Mouse (Mus musculus): ENCODE measurements around the gene Mical3. TPM values are rescaled to one million over a fixed set of nuclear protein-coding genes. Genes with fewer than 3 reads are reported as not detected.
A peak's percentile ranks its signal among the peaks of the same experiment; 100 is the strongest.
"Not testable (repeated sequence)": the region's sequence is repeated elsewhere in the genome, so short reads cannot be mapped to it uniquely, and the experiment has no call there.

Gene Mical3
- polyA plus RNA-seq, 1 experiment from 2014 or later, result 33.8 TPM

DNA sequence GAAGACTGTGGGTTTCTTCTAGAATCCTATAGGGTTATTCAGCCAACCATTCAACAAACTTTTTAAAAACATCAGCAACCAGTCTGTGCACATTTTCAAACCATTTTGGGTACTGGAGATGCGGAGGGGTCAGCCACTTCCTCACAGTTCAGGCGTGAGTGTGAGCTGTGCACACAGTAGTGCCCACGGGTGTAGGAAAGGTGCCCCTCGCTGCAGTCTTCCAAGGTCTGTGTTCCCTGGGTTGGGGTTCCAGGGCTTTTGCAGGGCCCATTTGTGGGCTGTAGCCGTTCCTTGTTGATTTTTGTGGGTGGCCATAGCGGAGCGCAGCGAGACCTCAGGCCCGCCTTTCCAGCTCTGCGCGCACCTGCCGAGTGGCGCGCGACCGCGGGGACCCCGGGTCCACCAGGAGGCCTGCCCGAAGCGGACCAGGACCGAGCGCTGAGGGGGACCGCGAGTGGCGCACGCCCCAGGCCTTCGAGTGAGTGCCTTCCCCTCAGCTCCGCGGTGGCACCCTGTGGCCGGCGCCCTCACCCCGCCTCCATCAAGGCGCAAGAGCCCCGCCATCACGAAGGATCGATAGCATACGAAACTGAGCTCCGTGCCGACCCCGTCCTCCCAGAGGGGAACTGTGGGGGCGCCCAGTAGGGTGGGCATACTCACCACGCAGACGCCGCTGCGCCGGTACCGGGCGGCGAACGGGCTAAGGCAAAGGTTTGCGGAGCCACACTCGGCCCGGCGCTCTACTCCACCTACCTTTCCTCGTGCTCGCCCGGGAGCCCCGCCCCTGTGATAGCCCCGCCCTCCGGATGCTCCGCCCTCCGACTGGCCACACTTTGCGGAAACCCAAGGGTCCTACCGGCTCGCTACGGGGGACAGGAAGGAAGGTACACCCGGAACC lies 214.5 kb downstream of the Mical3 start, which contains the start of gene Bid:
Gene Bid, minus strand, starts transcription at position 780 of the 898 bp plus-strand sequence.
- 1% methylated on average over 67 of the region's 67 CpGs for WGBS
- H3K36me3 ChIP-seq, result no peaks in the 10 kb centered on the region
- peak within 1 kb of the TSS; percentile 89 for H3K4me2 ChIP-seq
- H3K9ac ChIP-seq, result peak within 1 kb of the TSS; percentile 78
- peaks cover 20% of the 10 kb centered on the region for H3K4me1 ChIP-seq (replicated peaks)
- H3K27me3 ChIP-seq, result 0 out of 2 replicates have a peak, but pooled peaks cover 6% of the 10 kb centered on the region
- H3K4me3 ChIP-seq, result peak within 1 kb of the TSS; percentile 63
- H3K9me3 ChIP-seq, result no peaks in the 10 kb centered on the region
- peak; percentile 92 for ATAC-seq (ENCODE audit: low FRiP score)
- H3K27ac ChIP-seq, result peak within 1 kb of the TSS; percentile 25; the same call in 1 of the 2 replicates

DNA sequence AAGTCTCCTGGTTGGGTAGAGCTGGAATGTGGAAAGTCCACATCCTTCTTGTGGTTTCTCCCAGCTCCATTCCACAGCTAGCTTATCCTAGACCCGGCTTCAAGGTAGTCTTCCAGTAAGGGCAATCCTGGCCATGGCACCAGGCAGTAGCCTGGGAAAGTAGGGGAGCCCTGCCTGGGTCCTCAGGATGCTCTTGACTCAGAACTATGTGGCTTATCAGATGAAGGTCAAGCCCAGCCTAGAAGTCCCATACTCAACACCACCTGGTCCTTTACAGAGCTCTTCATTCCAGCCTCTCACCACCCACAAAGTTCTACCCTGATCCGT lies 215.2 kb downstream of the Mical3 start:
- 36% methylated on average over 2 of the region's 2 CpGs for WGBS
- Histone ChIP-seq H3K27me3 (0 out of 2 replicates have a peak, but pooled peaks cover 6% of the 10 kb centered on the region), H3K9ac (no peak overlapping the region), H3K36me3 (no peaks in the 10 kb centered on the region), H3K27ac (no peak overlapping the region), H3K9me3 (no peaks in the 10 kb centered on the region), H3K4me3 (peak overlapping the region; percentile 63), H3K4me1 (replicated peaks) (peaks cover 20% of the 10 kb centered on the region), H3K4me2 (peak overlapping the region; percentile 89)
- peak; percentile 9; the same call in 1 of the 2 replicates for ATAC-seq (ENCODE audit: low FRiP score)

DNA sequence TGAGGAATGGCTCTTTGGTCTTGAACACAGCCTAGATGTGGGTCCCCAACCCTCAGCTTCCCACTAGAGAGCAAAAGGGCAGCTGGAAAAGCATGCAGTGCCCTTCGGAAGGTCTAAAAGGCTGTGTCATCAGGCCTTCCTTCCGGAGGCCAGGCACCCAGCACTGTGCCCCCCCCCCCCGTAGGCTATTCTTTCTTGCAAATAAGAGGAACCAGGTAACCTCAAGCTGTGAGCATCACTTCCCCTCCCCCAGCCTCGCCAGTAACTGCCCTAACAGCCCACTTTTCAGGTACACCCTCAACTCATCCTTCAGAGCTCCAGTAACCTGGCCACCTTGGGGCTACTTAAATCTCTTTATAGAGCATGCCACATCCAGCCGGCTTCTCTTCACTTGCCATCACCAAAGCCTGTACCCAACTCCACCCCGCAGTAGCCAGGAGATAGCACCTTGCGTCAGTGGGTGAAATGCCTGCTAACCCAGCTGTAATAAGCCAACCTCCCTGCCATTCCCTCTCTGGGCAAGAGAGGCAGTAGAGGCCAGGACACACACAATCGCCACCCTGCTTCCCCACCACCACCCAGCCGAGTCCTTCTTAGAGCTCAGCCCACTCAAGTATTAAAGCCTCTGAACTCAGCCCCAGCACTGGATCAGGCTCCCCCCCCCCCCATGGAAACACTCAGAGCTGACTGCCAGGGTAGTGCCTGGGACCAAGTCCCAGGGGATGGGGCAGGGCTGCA lies 215.7 kb downstream of the Mical3 start:
- Histone ChIP-seq H3K4me1 (replicated peaks) (peaks cover 20% of the 10 kb centered on the region), H3K27me3 (0 out of 2 replicates have a peak, but pooled peaks cover 6% of the 10 kb centered on the region), H3K9ac (no peak overlapping the region), H3K36me3 (no peaks in the 10 kb centered on the region), H3K27ac (no peak overlapping the region), H3K4me2 (peak overlapping the region; percentile 89; the same call in 1 of the 2 replicates), H3K9me3 (no peaks in the 10 kb centered on the region), H3K4me3 (no peak overlapping the region)
- WGBS, result 58% methylated on average over 9 of the region's 9 CpGs
- ATAC-seq (ENCODE audit: low FRiP score), result peak; percentile 11; the same call in 1 of the 2 replicates

DNA sequence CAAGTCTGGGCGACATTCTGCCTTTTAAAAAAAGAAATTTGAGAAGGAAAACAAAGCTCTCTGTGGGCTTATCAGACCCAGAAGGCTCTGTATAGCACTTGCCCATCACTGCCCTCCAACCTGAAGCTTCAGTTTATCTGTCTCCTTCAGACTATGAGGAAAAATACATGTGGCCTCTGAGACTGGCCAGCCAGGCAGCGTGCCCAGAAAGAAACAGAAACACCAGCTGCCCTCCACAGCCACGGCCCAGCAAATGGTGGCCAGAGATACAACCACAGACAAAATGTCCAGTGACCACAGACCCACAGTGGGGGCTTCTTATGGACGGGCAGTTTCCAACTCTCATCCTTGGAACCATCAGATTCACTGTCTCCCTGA lies 216.3 kb downstream of the Mical3 start:
- Histone ChIP-seq H3K27me3 (0 out of 2 replicates have a peak, but pooled peaks cover 6% of the 10 kb centered on the region), H3K36me3 (no peaks in the 10 kb centered on the region), H3K4me3 (no peak overlapping the region), H3K4me1 (replicated peaks) (peaks cover 20% of the 10 kb centered on the region), H3K27ac (no peak overlapping the region), H3K9ac (no peak overlapping the region), H3K4me2 (no peak overlapping the region), H3K9me3 (no peaks in the 10 kb centered on the region)
- WGBS, result 85% methylated on average over 4 of the region's 4 CpGs
- no peak for ATAC-seq (ENCODE audit: low FRiP score)

DNA sequence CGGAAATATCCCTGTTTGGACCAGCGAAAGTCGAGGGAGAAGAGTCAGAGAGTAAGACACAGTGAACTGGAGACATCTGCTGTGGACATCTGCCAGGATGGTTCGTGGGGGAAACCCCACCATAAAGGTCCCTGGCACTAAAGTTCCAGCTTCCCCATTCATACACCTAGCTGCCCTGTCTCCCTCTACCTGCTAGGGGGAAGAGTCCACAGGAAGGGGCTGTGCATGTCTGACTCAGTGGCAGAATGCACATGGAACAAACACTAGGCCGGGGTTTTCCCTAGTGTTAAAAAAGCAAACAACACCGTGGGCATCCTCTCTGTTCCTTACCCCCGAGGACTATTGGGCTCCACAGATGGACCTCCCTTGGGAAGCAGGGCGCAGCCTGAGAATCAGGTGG lies 217.0 kb downstream of the Mical3 start:
- H3K9me3 ChIP-seq, result no peaks in the 10 kb centered on the region
- no peaks in the 10 kb centered on the region for H3K36me3 ChIP-seq
- H3K27me3 ChIP-seq, result 0 out of 2 replicates have a peak, but pooled peaks cover 6% of the 10 kb centered on the region
- 93% methylated on average over 8 of the region's 8 CpGs for WGBS
- no peak overlapping the region for H3K4me3 ChIP-seq
- H3K4me2 ChIP-seq, result no peak overlapping the region
- peaks cover 20% of the 10 kb centered on the region for H3K4me1 ChIP-seq (replicated peaks)
- no peak overlapping the region for H3K9ac ChIP-seq
- H3K27ac ChIP-seq, result no peak overlapping the region
- ATAC-seq (ENCODE audit: low FRiP score), result no peak

DNA sequence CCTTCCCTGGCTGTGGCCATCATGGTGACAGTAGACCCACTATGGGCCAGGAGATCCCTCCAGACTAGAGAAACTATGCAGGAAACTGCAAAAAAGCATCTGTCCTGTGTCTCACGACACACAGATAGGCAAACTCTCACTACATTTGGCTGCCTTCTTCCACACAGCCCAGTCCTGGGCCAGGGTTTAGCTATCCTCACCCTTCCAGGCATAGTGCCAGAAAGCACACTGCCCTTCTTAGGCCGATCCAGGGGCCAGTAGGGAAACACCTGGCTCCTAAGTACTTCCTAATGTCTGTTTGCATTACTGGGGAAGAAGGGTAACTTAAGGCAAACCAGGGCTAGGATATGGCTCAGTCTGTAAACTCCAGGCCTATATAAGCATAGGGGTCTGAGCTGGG lies 217.9 kb downstream of the Mical3 start:
- Histone ChIP-seq H3K4me2 (no peak overlapping the region), H3K4me3 (no peak overlapping the region), H3K36me3 (no peaks in the 10 kb centered on the region), H3K27me3 (0 out of 2 replicates have a peak, but pooled peaks cover 6% of the 10 kb centered on the region), H3K9me3 (no peaks in the 10 kb centered on the region), H3K27ac (no peak overlapping the region), H3K9ac (no peak overlapping the region), H3K4me1 (replicated peaks) (peaks cover 20% of the 10 kb centered on the region)
- ATAC-seq (ENCODE audit: low FRiP score), result no peak
- WGBS, result 63% methylated on average over 2 of the region's 2 CpGs

DNA sequence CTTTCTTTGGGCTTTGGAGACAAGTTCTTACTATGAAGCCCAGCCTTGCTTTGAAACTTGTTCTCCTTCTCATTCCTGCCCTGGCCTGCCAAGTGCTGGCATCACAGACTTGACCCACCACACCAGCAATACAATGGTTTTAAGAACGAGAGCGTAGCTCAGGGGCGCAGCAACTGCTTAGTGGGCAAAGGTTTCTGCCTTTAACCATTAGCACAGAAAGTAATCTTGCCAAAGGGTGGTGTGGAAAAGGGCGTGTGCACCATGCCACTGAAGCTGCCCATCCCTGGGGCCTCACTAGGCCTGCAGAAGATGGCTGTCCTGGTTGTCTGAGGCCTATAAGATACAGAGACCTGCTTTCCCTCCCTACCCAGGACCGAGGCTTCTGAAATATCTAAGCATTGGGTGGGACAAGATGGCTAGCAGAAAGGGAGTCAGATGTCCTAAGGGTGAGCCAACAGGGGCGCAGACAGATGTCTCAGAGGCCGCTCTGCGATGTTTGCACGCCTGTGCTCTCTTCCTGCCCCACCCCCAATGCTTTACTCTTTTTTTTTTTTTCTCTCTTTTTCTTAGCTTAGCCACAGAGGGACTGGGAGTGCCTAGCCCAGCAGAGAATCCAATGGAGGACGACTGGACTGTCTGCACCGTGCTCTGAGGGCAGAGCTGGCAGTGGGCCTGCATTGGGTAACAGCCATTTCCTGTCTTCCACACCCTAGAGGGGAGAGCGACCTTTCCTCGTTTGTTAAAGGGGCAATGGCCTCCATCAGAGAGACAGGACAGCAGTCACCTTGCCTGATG lies 219.4 kb downstream of the Mical3 start:
- H3K36me3 ChIP-seq, result no peaks in the 10 kb centered on the region
- 79% methylated on average over 13 of the region's 13 CpGs for WGBS
- no peak for ATAC-seq (ENCODE audit: low FRiP score)
- H3K27me3 ChIP-seq, result 0 out of 2 replicates have a peak, but pooled peaks cover 6% of the 10 kb centered on the region
- no peak overlapping the region for H3K4me2 ChIP-seq
- H3K9me3 ChIP-seq, result no peaks in the 10 kb centered on the region
- H3K4me1 ChIP-seq (replicated peaks), result peaks cover 17% of the 10 kb centered on the region
- H3K9ac ChIP-seq, result no peak overlapping the region
- H3K4me3 ChIP-seq, result no peak overlapping the region
- H3K27ac ChIP-seq, result no peak overlapping the region

DNA sequence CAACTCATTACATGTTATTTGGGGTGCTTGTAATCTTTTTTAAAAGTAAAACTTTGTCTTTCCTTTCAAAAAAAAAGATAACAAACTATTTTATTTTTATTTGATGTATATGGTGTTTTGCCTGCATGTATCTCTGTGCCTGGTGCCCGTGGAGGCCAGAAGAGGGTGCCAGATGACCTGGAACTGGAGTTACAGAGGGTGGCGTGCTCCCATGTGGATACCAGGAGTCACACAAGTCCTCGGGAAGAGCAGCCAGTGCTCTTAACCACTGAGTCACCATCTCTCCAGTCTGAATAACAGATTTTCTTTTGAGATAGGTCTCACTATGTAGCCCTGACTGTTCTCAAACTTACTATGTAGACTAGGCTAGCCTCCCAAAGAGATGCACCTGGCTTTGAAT lies 221.3 kb downstream of the Mical3 start:
- ATAC-seq (ENCODE audit: low FRiP score), result no peak
- no peaks in the 10 kb centered on the region for H3K4me1 ChIP-seq (replicated peaks)
- no peaks in the 10 kb centered on the region for H3K27me3 ChIP-seq
- H3K9me3 ChIP-seq, result no peaks in the 10 kb centered on the region
- H3K36me3 ChIP-seq, result no peaks in the 10 kb centered on the region
- no peak overlapping the region for H3K27ac ChIP-seq
- H3K4me3 ChIP-seq, result no peak overlapping the region
- no peak overlapping the region for H3K4me2 ChIP-seq
- H3K9ac ChIP-seq, result no peak overlapping the region
- WGBS, result 80% methylated on average over 3 of the region's 3 CpGs

DNA sequence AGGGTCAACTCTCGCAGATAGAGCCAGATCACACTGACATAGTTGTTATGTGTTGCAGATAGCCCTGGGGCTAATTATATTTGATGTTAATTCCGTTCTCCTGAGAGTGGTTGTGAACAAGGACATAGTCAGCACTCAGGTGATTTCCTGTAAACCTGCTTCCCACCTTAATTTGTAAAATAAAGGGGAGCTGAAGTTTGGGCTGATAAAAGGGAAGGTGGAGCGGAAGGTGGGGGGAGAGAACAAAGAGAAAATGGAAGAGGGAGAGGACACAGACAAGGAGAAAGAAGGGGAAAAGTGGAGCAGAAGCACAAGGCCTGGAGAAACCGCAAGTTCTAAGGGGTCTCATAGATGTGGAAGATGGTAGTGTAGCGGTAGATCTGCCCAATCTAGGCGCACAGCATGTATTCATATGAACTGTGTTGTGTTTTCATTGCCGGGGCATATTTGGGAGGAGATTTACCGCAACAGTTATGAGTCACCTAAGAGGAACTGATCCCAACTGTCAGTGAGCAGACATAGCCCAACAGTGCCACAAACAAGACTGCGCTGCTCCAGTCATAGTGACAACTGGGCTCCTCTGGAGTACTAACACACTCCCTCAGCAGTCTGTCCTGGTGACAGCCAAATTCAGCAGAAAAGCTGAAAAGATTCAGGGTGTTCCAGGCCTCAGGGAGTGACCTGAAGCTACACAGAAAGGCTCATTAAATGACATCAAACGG lies 222.8 kb downstream of the Mical3 start:
- not testable (repeated sequence) for H3K27ac ChIP-seq; H3K27me3 ChIP-seq; H3K4me1 ChIP-seq (replicated peaks); H3K36me3 ChIP-seq; H3K4me3 ChIP-seq; H3K4me2 ChIP-seq; ATAC-seq (ENCODE audit: low FRiP score); H3K9ac ChIP-seq; H3K9me3 ChIP-seq
- WGBS, result 94% methylated on average over 10 of the region's 10 CpGs

DNA sequence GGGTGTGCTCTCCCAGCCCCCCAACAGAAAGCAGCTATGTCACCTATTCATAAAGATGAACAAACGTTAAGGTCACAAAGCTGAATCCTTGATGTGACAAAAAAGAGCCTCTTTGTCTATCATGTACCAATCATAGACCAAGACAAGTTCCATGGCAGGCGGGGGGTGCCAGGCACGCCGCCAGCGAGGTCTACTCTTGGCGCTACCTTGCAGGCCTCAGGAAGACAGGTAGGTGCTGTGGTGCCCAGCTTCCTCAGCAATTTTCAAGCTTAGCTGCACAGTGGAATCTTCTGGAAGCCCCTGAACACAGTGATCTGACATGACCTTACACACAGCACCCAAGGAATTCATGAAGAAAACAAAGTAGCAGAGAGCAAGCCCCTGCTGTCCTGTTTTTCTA lies 224.3 kb downstream of the Mical3 start:
- Histone ChIP-seq H3K27ac (no peak overlapping the region), H3K9ac (no peak overlapping the region), H3K36me3 (no peaks in the 10 kb centered on the region), H3K4me3 (no peak overlapping the region), H3K4me1 (replicated peaks) (no peaks in the 10 kb centered on the region), H3K4me2 (no peak overlapping the region), H3K27me3 (no peaks in the 10 kb centered on the region), H3K9me3 (no peaks in the 10 kb centered on the region)
- 93% methylated on average over 6 of the region's 6 CpGs for WGBS
- no peak for ATAC-seq (ENCODE audit: low FRiP score)

DNA sequence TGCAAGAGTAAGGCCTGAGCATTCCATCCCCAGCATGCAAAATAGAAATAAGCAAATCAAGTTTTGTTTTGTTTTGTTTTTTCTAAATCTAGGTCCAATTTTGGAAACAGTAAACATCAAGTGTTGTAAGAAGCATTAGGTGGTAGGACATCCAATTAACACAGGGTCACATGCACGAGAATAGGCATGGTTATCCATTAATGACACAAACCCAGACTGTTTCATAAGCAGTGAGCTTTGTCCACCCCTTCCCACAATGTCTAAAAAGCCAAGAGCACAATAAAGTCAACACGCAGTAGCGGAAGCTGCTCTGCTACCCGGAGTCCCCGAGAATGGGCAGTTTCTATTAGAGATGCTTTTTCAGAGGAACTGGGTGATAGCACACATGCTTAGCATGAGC lies 225.7 kb downstream of the Mical3 start:
- Histone ChIP-seq H3K9ac (no peak overlapping the region), H3K4me1 (replicated peaks) (no peaks in the 10 kb centered on the region), H3K4me3 (no peak overlapping the region), H3K36me3 (no peaks in the 10 kb centered on the region), H3K4me2 (no peak overlapping the region), H3K9me3 (no peaks in the 10 kb centered on the region), H3K27me3 (no peaks in the 10 kb centered on the region), H3K27ac (no peak overlapping the region)
- ATAC-seq (ENCODE audit: low FRiP score), result no peak
- WGBS, result 80% methylated on average over 5 of the region's 5 CpGs
